Mouse (Mus musculus): ENCODE results near the gene Mto1.

DNA sequence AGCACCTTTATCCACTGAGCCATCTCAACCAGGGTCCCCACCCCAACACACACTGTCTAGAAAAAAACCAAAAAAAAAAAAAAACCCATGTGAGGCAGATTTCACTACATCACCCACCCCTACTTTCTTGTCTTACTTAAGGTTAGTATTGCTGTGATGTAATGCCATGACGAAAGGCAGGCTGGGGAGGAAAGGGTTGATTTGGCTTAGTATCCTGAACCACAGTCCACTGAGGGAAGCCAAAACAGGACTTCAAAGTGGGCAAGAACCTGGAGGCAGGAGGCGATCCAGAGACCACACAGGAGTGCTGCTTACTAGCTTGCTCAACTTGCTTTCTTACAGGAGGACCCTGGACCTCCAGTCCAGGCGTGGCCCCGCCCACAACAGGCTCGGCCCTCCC lies 2.4 kb downstream of the Mto1 start:
- TF ChIP-seq CTCF (IDR thresholded peaks at IDR 0.05; ENCODE audit: low read depth) (no peak), EP300 (optimal IDR thresholded peaks at IDR 0.05) (no peak)
